Mouse (Mus musculus): ENCODE measurements around the gene Nek9. TPM values are rescaled to one million over a fixed set of nuclear protein-coding genes. Genes with fewer than 3 reads are reported as not detected.

Nek9 gene
- polyA plus RNA-seq, 1 experiment from 2014 or later: 23.7 TPM

DNA sequence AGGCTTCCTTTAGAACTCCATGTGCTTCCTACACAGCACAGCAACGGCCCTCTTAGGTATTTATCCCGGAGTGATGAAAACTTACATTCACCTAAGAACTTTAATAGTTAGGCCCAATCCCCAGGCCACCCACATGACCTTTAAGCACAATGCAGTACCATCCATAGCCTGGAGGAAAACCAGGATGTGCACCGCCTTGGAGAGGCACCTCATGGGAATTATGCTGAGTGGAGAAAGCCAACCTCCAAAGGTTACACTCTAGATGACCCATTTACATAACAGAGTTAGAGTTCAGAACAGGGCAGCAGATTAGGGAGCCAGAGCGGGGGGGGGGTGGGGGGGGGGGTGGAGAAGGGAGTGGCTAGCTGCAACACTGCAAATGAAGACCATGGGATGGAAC, 3.1 kb upstream of the Nek9 start:
- 78% methylated on average over 3 of the region's 4 CpGs for WGBS
- Histone ChIP-seq H3K4me2 (no peak overlapping the region), H3K4me1 (peaks cover 19% of the 10 kb centered on the region), H3K27me3 (no peaks in the 10 kb centered on the region), H3K9ac (no peak overlapping the region), H3K9me3 (no peaks in the 10 kb centered on the region), H3K36me3 (replicated peaks) (peaks cover 14% of the 10 kb centered on the region), H3K4me3 (replicated peaks) (no peak overlapping the region), H3K27ac (no peak overlapping the region)
- ATAC-seq (ENCODE audit: low FRiP score): 0 out of 2 replicates have a peak, but pooled peaks have one; percentile 13

DNA sequence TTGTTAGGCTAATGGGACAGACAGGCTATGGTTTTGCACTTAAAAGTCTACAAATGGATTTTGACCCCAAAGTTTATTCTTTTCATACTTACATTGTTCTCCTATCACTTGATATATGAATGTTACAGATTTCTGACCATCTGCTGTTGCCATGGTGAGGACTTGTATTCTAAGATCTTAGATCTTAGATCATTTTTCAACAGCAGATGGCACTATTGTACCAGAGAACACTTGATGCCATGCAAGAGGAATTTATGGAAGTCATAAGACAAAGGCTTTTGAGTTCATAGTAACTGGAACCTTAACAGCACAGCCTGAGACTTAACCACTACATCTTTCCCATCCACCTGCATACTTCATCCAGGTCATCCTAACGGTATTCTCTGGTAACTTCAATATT, 2.0 kb upstream of the Nek9 start:
- 0 out of 2 replicates have a peak, but pooled peaks have one; percentile 12 for ATAC-seq (ENCODE audit: low FRiP score)
- Histone ChIP-seq H3K9me3 (no peaks in the 10 kb centered on the region), H3K36me3 (replicated peaks) (peaks cover 14% of the 10 kb centered on the region), H3K4me1 (peaks cover 19% of the 10 kb centered on the region), H3K4me2 (no peak overlapping the region), H3K27ac (no peak overlapping the region), H3K4me3 (replicated peaks) (no peak overlapping the region), H3K27me3 (no peaks in the 10 kb centered on the region), H3K9ac (no peak overlapping the region)
- WGBS: 88% methylated on average over 1 of the region's 1 CpGs

DNA sequence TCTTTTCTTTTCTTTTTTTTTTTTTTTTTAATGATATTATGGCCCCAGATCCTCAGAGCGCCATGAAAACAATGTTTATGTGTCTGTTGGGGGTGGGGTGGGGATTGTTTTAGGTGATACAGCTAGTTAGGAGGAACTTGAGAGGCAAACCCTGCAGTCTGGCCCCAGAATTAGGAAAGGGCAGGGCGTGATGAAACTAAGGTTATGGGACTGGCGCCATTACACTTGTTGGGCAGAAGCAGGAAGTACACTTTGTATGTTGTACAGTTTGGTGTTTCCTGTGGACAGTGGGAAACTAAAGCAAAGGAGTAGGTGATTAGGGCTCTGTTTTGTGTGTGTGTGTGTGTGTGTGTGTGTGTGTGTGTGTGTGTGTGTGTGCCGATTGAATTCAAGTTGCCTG, 785 bp upstream of the Nek9 start:
- Histone ChIP-seq H3K4me1 (peaks cover 19% of the 10 kb centered on the region), H3K27ac (no peak overlapping the region), H3K9me3 (no peaks in the 10 kb centered on the region), H3K4me3 (replicated peaks) (no peak overlapping the region), H3K4me2 (peak overlapping the region; percentile 79), H3K9ac (no peak overlapping the region), H3K27me3 (no peaks in the 10 kb centered on the region), H3K36me3 (replicated peaks) (peaks cover 19% of the 10 kb centered on the region)
- WGBS: 47% methylated on average over 4 of the region's 4 CpGs
- no peak for ATAC-seq (ENCODE audit: low FRiP score)

DNA sequence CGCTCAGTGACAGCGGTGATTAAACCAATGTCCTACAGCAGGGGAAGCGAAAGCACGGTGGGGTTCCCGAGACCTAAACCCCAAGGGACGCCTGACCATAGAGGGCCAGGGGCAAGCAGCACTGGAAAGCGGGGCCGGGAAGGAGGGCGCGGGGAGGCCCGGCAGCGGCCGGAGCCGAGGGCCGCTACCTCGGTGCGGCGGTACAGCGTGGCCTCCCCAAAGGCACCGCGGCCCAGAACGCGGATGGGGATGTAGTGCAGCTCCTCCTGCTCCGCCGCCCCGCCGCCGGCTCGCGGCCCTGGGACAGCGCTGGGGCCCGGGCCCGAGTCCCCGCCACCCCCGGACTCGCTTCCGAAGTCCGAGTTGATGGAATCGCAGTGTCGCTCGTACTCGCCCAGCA, 347 bp downstream of the Nek9 start:
- Histone ChIP-seq H3K9me3 (no peaks in the 10 kb centered on the region), H3K27me3 (no peaks in the 10 kb centered on the region), H3K4me2 (peak overlapping the region; percentile 79), H3K27ac (peak overlapping the region; percentile 85), H3K9ac (peak overlapping the region; percentile 93), H3K4me1 (peaks cover 19% of the 10 kb centered on the region), H3K4me3 (replicated peaks) (peak overlapping the region; percentile 98), H3K36me3 (replicated peaks) (peaks cover 29% of the 10 kb centered on the region)
- under 1% methylated on average over 42 of the region's 42 CpGs for WGBS
- peak; percentile 69 for ATAC-seq (ENCODE audit: low FRiP score)

DNA sequence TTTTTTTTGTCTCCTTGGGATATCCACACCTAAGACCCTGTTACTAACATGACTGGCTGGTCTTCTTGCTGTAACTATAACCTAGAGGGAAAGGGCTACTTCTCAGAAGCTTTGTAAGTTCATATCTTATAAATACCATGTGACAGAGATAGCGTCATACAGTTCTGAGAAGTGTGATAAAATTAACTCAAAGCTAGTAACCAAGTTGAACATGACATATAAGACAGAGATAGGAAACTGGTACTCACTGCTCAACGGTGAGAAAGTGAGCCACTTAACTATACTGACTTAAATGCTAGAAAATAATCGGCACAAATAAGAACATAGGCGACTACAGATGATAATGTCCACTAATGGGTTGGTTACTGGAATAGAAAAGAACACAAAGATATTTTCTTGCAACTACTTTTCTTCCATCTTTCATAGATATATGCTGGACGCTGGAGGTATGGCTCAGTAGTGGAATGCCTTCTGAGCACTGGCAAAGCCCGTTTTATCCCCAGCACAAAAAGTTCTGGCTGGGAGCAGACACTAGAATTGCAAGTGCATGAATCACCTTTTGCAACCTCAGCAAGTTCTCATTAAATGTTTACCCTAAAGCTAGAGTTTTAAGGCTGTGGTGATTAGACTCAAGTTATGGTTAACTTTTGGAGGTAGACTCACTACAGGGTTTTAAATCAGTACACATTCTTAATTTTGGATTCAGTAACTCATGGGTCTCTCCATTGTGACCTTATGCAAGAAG, 1.4 kb downstream of the Nek9 start:
- WGBS: 87% methylated on average over 6 of the region's 6 CpGs
- H3K4me2 ChIP-seq: peak overlapping the region; percentile 79
- H3K9ac ChIP-seq: 0 out of 2 replicates have a peak overlapping the region, but pooled peaks have one; percentile 93
- ATAC-seq (ENCODE audit: low FRiP score): no peak
- peak overlapping the region; percentile 98; the same call in 1 of the 2 replicates for H3K4me3 ChIP-seq (replicated peaks)
- H3K9me3 ChIP-seq: no peaks in the 10 kb centered on the region
- H3K27ac ChIP-seq: no peak overlapping the region
- peaks cover 19% of the 10 kb centered on the region for H3K4me1 ChIP-seq
- peaks cover 36% of the 10 kb centered on the region for H3K36me3 ChIP-seq (replicated peaks)
- H3K27me3 ChIP-seq: no peaks in the 10 kb centered on the region

DNA sequence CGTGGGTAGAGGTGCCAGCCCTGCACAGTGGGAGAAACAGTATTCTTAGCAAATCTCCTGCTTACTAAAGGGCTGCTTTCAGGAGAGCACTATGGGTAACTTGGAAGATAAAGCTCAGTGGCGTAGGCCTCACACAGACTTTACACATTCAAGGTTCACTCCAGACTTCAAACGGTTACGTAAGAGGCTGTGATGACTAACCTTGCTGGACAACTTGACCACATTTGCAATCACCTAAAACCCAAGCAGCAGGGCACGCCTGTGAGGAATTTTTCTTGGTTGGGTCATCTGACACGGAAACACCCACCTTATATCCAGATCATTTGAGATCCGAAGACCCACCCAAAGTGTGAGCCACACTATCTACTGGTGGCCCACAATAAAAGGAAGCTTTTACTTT, 9.0 kb downstream of the Nek9 start:
- H3K9me3 ChIP-seq: no peaks in the 10 kb centered on the region
- H3K27me3 ChIP-seq: no peaks in the 10 kb centered on the region
- H3K4me2 ChIP-seq: no peak overlapping the region
- no peak for ATAC-seq (ENCODE audit: low FRiP score)
- H3K36me3 ChIP-seq (replicated peaks): peaks cover 82% of the 10 kb centered on the region
- 93% methylated on average over 7 of the region's 7 CpGs for WGBS
- H3K4me1 ChIP-seq: no peaks in the 10 kb centered on the region
- no peak overlapping the region for H3K9ac ChIP-seq
- H3K4me3 ChIP-seq (replicated peaks): no peak overlapping the region
- H3K27ac ChIP-seq: no peak overlapping the region

DNA sequence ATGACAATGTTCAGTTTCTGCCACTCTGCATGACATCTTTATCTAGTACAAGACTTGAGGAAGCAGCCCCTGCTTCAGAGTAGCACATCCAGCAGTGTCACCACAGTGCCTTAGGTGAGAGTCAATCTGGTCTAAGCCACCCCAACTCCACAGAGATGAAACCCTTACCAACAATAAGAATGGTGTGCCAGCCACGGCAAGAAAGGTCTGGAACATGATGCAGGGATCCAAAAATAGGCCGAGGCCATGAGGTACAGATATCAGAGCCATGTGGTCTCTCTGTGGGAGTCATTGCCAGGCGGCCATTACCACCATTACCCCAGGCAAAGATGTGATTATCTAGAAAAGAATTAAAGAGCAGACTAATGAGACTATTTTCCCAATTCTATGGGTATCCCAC, 30.5 kb downstream of the Nek9 start:
- Histone ChIP-seq H3K27me3 (no peaks in the 10 kb centered on the region), H3K4me3 (replicated peaks) (no peak overlapping the region), H3K4me2 (no peak overlapping the region), H3K9ac (no peak overlapping the region), H3K4me1 (no peaks in the 10 kb centered on the region), H3K9me3 (no peaks in the 10 kb centered on the region), H3K36me3 (replicated peaks) (peaks cover 94% of the 10 kb centered on the region), H3K27ac (no peak overlapping the region)
- no peak for ATAC-seq (ENCODE audit: low FRiP score)
- WGBS: 78% methylated on average over 3 of the region's 3 CpGs

DNA sequence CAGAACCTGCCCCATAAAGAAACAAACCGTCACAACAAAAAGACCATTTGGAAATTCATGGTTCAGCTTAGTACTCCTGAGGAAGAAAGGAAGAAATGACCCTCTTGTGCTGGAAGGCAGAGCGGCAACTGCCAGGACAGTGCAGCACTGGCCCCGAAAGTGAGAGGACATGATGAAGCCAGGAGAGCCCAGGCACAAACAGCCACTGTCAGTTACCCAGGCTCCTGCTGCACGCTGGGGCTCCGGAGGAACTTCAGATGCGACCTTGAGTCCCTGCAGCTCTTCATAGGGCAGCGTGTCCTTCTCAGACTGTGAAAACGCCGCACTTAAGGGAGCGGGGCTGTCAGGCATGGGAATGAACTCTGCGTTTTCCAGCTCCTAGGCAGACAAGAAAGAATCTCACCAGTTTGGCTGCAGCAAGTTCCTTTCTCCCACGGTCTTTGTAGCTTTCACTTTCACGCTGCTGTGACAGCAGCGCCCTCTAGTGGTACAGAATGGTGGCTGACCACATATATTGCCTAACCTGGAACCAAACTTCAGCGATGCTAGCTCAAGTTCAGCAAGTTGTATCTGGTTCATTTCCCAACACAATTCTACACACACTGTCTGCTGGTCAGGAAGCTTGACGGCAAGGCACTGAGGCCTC, 33.8 kb downstream of the Nek9 start:
- no peaks in the 10 kb centered on the region for H3K9me3 ChIP-seq
- no peak overlapping the region for H3K27ac ChIP-seq
- no peaks in the 10 kb centered on the region for H3K4me1 ChIP-seq
- H3K27me3 ChIP-seq: no peaks in the 10 kb centered on the region
- WGBS: 53% methylated on average over 16 of the region's 16 CpGs
- no peak for ATAC-seq (ENCODE audit: low FRiP score)
- H3K4me3 ChIP-seq (replicated peaks): no peak overlapping the region
- H3K4me2 ChIP-seq: no peak overlapping the region
- H3K9ac ChIP-seq: no peak overlapping the region
- peaks cover 92% of the 10 kb centered on the region for H3K36me3 ChIP-seq (replicated peaks)

DNA sequence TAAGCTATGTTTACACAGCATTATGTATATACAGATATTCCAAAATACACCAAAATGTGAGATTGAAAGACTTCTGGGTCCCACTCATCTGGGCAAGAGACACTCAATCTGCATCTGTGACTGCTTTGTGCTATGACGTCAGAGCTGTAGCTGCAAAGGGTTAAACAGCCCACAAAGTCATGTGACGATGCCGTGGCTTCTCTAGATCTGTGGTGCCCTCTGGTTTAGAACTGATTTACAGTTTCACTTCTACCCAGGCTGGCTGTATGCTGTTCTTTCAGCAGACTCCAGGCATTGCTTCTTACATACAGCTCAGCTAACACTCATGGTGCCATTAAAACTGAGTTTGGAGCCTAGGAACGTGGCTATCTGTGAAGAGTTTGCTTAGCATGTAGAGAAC, 34.4 kb downstream of the Nek9 start:
- H3K9ac ChIP-seq: no peak overlapping the region
- H3K27me3 ChIP-seq: no peaks in the 10 kb centered on the region
- H3K4me2 ChIP-seq: no peak overlapping the region
- no peak overlapping the region for H3K27ac ChIP-seq
- H3K4me1 ChIP-seq: no peaks in the 10 kb centered on the region
- peaks cover 92% of the 10 kb centered on the region for H3K36me3 ChIP-seq (replicated peaks)
- no peaks in the 10 kb centered on the region for H3K9me3 ChIP-seq
- no peak overlapping the region for H3K4me3 ChIP-seq (replicated peaks)
- no peak for ATAC-seq (ENCODE audit: low FRiP score)
- WGBS: 79% methylated on average over 4 of the region's 4 CpGs

DNA sequence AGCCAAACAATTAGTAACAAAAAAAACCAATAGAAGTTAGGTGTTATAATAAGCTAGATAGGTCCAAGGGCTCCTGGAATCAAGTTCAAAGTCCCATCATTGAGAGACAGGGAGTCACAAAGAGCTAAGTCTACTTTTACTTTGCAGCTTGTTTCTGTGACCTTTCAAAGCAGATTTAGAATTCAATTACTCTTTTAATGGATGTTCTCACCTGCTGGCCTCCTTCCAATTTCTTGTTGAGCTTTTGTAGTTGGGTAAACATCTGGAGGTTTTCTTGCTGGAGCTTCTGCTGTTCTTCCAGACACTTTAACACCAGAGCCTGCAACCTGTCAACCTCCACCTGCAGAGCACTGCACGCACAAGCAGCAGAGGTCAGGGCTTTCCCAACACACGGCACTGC, 35.9 kb downstream of the Nek9 start:
- Histone ChIP-seq H3K4me1 (no peaks in the 10 kb centered on the region), H3K27ac (no peak overlapping the region), H3K9me3 (no peaks in the 10 kb centered on the region), H3K27me3 (no peaks in the 10 kb centered on the region), H3K36me3 (replicated peaks) (peaks cover 86% of the 10 kb centered on the region), H3K4me2 (no peak overlapping the region), H3K9ac (no peak overlapping the region), H3K4me3 (replicated peaks) (no peak overlapping the region)
- ATAC-seq (ENCODE audit: low FRiP score): no peak
- 88% methylated on average over 2 of the region's 2 CpGs for WGBS

DNA sequence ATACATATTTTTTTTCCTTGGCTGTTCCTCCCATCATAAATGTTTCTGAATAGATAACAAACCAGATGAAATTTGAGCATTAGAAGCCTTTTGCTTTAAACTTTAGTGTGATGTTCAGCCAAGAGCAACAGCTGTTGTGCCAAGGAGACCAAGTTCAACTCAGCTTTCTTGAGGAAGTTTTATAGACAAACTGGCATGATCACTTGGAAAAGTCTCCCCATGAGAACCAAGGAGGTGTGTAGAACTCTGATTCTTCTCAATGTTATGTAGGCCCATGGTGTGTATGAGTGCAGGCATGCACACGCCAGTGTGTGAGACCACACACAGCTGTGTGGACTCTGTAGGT, 40.4 kb downstream of the Nek9 start:
- peaks cover 49% of the 10 kb centered on the region for H3K36me3 ChIP-seq (replicated peaks)
- H3K27ac ChIP-seq: no peak overlapping the region
- no peak overlapping the region for H3K4me2 ChIP-seq
- peaks cover 3% of the 10 kb centered on the region for H3K9me3 ChIP-seq
- WGBS: 97% methylated on average over 1 of the region's 1 CpGs
- no peak overlapping the region for H3K9ac ChIP-seq
- H3K27me3 ChIP-seq: no peaks in the 10 kb centered on the region
- no peak for ATAC-seq (ENCODE audit: low FRiP score)
- no peaks in the 10 kb centered on the region for H3K4me1 ChIP-seq
- no peak overlapping the region for H3K4me3 ChIP-seq (replicated peaks)

DNA sequence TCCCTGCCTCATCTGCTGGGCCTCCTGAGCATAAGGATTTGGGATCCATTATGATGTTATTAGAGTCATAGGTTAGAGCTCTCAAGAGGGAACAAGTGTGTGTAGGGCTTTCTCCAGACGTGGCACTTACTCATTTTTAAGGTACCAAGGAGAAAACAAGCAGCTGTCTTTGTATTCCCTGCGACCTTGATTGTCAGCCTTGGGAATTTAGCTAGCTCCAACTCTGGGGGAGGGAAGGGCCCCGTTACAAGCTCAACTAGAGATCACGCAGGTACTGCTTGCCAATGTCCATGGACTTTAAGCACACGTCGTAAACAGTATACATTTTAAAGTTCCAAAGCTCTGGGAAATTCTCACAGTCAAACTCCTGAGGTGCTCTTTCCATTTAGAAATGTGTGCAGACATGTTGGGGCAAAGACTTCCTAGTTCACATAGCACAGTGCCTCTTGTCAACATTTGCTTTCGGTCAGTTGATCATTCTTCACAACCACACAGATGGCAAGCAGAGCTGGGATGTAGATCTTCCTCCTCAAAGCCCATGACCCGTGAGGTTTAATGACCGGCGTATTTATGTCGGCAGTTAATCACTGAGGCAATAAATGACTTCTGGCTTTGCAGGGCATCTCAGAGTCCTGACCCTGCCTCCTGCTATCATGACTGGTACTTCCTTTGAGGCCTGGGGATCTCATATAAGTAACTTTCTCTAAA, 40.9 kb downstream of the Nek9 start:
- no peaks in the 10 kb centered on the region for H3K4me1 ChIP-seq
- no peaks in the 10 kb centered on the region for H3K27me3 ChIP-seq
- peaks cover 5% of the 10 kb centered on the region for H3K9me3 ChIP-seq
- H3K4me3 ChIP-seq (replicated peaks): no peak overlapping the region
- ATAC-seq (ENCODE audit: low FRiP score): no peak
- H3K27ac ChIP-seq: no peak overlapping the region
- peaks cover 44% of the 10 kb centered on the region for H3K36me3 ChIP-seq (replicated peaks)
- no peak overlapping the region for H3K9ac ChIP-seq
- H3K4me2 ChIP-seq: no peak overlapping the region
- WGBS: 88% methylated on average over 11 of the region's 11 CpGs

Data from forebrain, embryonic 12.5 days (tissue).